Mouse (Mus musculus) hindbrain, embryonic 11.5 days (tissue): ENCODE measurements around the gene Slc29a1. TPM values are rescaled to one million over a fixed set of nuclear protein-coding genes. Genes with fewer than 3 reads are reported as not detected.
A peak's percentile ranks its signal among the peaks of the same experiment; 100 is the strongest.

Experiments used
- ATAC-seq: fragments of 200-750 bp; cut with Nextera tagmentation; 2 replicates; pipeline ENCODE4 v1.8.0; 2017; ENCODE audit warnings: mild to moderate bottlenecking, moderate TSS enrichment, moderate library complexity; ENCODE audit not compliant: low FRiP score
- DNase-seq: peaks from one replicate; pipeline ENCODE4 v3.0.0-alpha.2; 2015; ENCODE audit warnings: low spot score
- H3K27ac ChIP-seq: fragments of 300-500 bp; sonication (generic); 2 replicates; pipeline ENCODE4 v1.5.1; 2014; ENCODE audit warnings: mild to moderate bottlenecking, low read depth, low read length
- H3K27me3 ChIP-seq: fragments of 300-500 bp; sonication (generic); 2 replicates; pipeline ENCODE4 v1.6.1; 2014; ENCODE audit warnings: mild to moderate bottlenecking, low read length, moderate library complexity, mixed read lengths; ENCODE audit not compliant: control insufficient read depth, insufficient read depth
- H3K36me3 ChIP-seq: fragments of 300-500 bp; sonication (generic); 2 replicates; pipeline ENCODE4 v1.6.1; 2014; ENCODE audit warnings: mild to moderate bottlenecking, low read length, moderate library complexity, mixed read lengths; ENCODE audit not compliant: control insufficient read depth, insufficient read depth
- H3K4me1 ChIP-seq: fragments of 300-500 bp; sonication (generic); replicated peaks from 2 replicates; pipeline ENCODE4 v1.6.1; 2014; ENCODE audit warnings: low read length, mixed read lengths; ENCODE audit not compliant: control insufficient read depth, insufficient read depth
- H3K4me2 ChIP-seq: fragments of 300-500 bp; sonication (generic); replicated peaks from 2 replicates; pipeline ENCODE4 v1.6.1; 2014; ENCODE audit warnings: mild to moderate bottlenecking, low read depth, low read length
- H3K4me3 ChIP-seq: fragments of 300-500 bp; sonication (generic); 2 replicates; pipeline ENCODE4 v1.5.1; 2014; ENCODE audit warnings: low read depth, low read length
- H3K9ac ChIP-seq: fragments of 300-500 bp; sonication (generic); 2 replicates; pipeline ENCODE4 v1.6.1; 2014; ENCODE audit warnings: low read depth, low read length
- H3K9me3 ChIP-seq: fragments of 300-500 bp; sonication (generic); 2 replicates; pipeline ENCODE4 v1.6.1; 2016; ENCODE audit warnings: low read length; ENCODE audit not compliant: control insufficient read depth
- WGBS: fragments of 180-500 bp; shearing (Covaris S2); extraction: QIAGEN DNeasy Blood & Tissue Kit; methylation state at CpG from one replicate; pipeline ENCODE4 v1.1.7; 2014; 5-methylcytosine and 5-hydroxymethylcytosine counted together
- polyA plus RNA-seq: library from polyadenylated mRNA; unstranded; fragments of >200 nt; fragmentation: Nextera tagmentation; extraction: Ambion mirVana; gene quantifications from 2 replicates; pipeline ENCODE4 v1.2.1, GENCODE M21; 2014

Slc29a1 gene
- polyA plus RNA-seq, 1 experiment from 2014 or later, result 48.0 TPM

GRCm38 (mm10) chr17:45565103-45565502, 34.3 kb downstream of the Slc29a1 start:
- Histone ChIP-seq H3K36me3 (peaks cover 9% of the 10 kb centered on the region), H3K4me1 (peaks cover 3% of the 10 kb centered on the region; the same call in 1 of the 2 replicates), H3K4me3 (peak overlapping the region; percentile 68), H3K4me2 (peak overlapping the region; percentile 83), H3K27me3 (no peaks in the 10 kb centered on the region), H3K9ac (peak overlapping the region; percentile 78), H3K27ac (no peak overlapping the region; the same call in 1 of the 2 replicates), H3K9me3 (no peaks in the 10 kb centered on the region)
- ATAC-seq (no peak), DNase-seq (no peak)
- 94% methylated on average over 11 of the region's 11 CpGs for WGBS

- no peaks in the 10 kb centered on the region for H3K9me3 ChIP-seq
- H3K36me3 ChIP-seq, result peaks cover 6% of the 10 kb centered on the region
- peak overlapping the region; percentile 68 for H3K4me3 ChIP-seq
- H3K27me3 ChIP-seq, result no peaks in the 10 kb centered on the region
- H3K4me2 ChIP-seq, result peak overlapping the region; percentile 83
- no peak for DNase-seq
- H3K4me1 ChIP-seq, result peaks cover 3% of the 10 kb centered on the region; the same call in 1 of the 2 replicates
- peak overlapping the region; percentile 80 for H3K27ac ChIP-seq
- peak overlapping the region; percentile 78 for H3K9ac ChIP-seq
- no peak; the same call in 1 of the 2 replicates for ATAC-seq
- WGBS, result 16% methylated on average over 18 of the region's 18 CpGs
Observed at GRCm38 (mm10) chr17:45564531-45565084, 34.8 kb downstream of the Slc29a1 start.

GRCm38 (mm10) chr17:45563655-45564530, 35.5 kb downstream of the Slc29a1 start, which contains the start of gene Slc35b2:
Gene Slc35b2, plus strand, starts transcription at chr17:45563874.
- Histone ChIP-seq H3K27me3 (no peaks in the 10 kb centered on the region), H3K4me1 (peaks cover 3% of the 10 kb centered on the region; the same call in 1 of the 2 replicates), H3K27ac (peak within 1 kb of the TSS; percentile 80), H3K4me3 (peak within 1 kb of the TSS; percentile 68), H3K9me3 (no peaks in the 10 kb centered on the region), H3K4me2 (peak within 1 kb of the TSS; percentile 83), H3K36me3 (peaks cover 3% of the 10 kb centered on the region; the same call in 1 of the 2 replicates), H3K9ac (peak within 1 kb of the TSS; percentile 78)
- DNase-seq (peak; percentile 93), ATAC-seq (peak; percentile 87)
- under 1% methylated on average over 58 of the region's 61 CpGs for WGBS

- no peak overlapping the region for H3K4me3 ChIP-seq
- no peak for DNase-seq
- H3K4me2 ChIP-seq, result no peak overlapping the region
- H3K27ac ChIP-seq, result 0 out of 2 replicates have a peak overlapping the region, but pooled peaks have one; percentile 80
- ATAC-seq, result no peak
- H3K9ac ChIP-seq, result no peak overlapping the region
- no peaks in the 10 kb centered on the region for H3K36me3 ChIP-seq
- 82% methylated on average over 12 of the region's 12 CpGs for WGBS
- H3K27me3 ChIP-seq, result no peaks in the 10 kb centered on the region
- peaks cover 3% of the 10 kb centered on the region; the same call in 1 of the 2 replicates for H3K4me1 ChIP-seq
- H3K9me3 ChIP-seq, result no peaks in the 10 kb centered on the region
Observed at GRCm38 (mm10) chr17:45563216-45563615, 36.2 kb downstream of the Slc29a1 start.

GRCm38 (mm10) chr17:45559732-45560525, 39.5 kb downstream of the Slc29a1 start:
- DNase-seq (no peak), ATAC-seq (no peak)
- H3K4me3 ChIP-seq, result no peak overlapping the region
- no peaks in the 10 kb centered on the region for H3K9me3 ChIP-seq
- no peak overlapping the region for H3K4me2 ChIP-seq
- no peak overlapping the region for H3K27ac ChIP-seq
- WGBS, result 90% methylated on average over 15 of the region's 15 CpGs
- no peak overlapping the region for H3K9ac ChIP-seq
- no peaks in the 10 kb centered on the region for H3K36me3 ChIP-seq
- peaks cover 2% of the 10 kb centered on the region; the same call in 1 of the 2 replicates for H3K4me1 ChIP-seq
- H3K27me3 ChIP-seq, result 0 out of 2 replicates have a peak, but pooled peaks cover 2% of the 10 kb centered on the region

- no peak overlapping the region for H3K4me3 ChIP-seq
- no peaks in the 10 kb centered on the region for H3K36me3 ChIP-seq
- 0 out of 2 replicates have a peak, but pooled peaks cover 2% of the 10 kb centered on the region for H3K4me1 ChIP-seq
- H3K9me3 ChIP-seq, result no peaks in the 10 kb centered on the region
- WGBS, result 69% methylated on average over 16 of the region's 16 CpGs
- H3K9ac ChIP-seq, result no peak overlapping the region
- DNase-seq (no peak), ATAC-seq (no peak)
- no peak overlapping the region for H3K4me2 ChIP-seq
- H3K27ac ChIP-seq, result no peak overlapping the region
- 0 out of 2 replicates have a peak, but pooled peaks cover 2% of the 10 kb centered on the region for H3K27me3 ChIP-seq
Observed at GRCm38 (mm10) chr17:45557998-45558862, 41.2 kb downstream of the Slc29a1 start.

- ATAC-seq, result no peak
- H3K4me1 ChIP-seq, result 0 out of 2 replicates have a peak, but pooled peaks cover 2% of the 10 kb centered on the region
- H3K4me3 ChIP-seq, result no peak overlapping the region
- 0 out of 2 replicates have a peak, but pooled peaks cover 2% of the 10 kb centered on the region for H3K27me3 ChIP-seq
- no peak overlapping the region for H3K9ac ChIP-seq
- 78% methylated on average over 7 of the region's 7 CpGs for WGBS
- no peak overlapping the region for H3K27ac ChIP-seq
- no peak overlapping the region for H3K4me2 ChIP-seq
- no peaks in the 10 kb centered on the region for H3K36me3 ChIP-seq
- no peaks in the 10 kb centered on the region for H3K9me3 ChIP-seq
- no peak for DNase-seq
Observed at GRCm38 (mm10) chr17:45557246-45557824, 42.1 kb downstream of the Slc29a1 start.
